Mouse (Mus musculus) stomach, embryonic 15.5 days (tissue): ENCODE data around the gene Golga4. TPM values are rescaled to one million over a fixed set of nuclear protein-coding genes. Genes with fewer than 3 reads are reported as not detected.

Source experiments
- ATAC-seq: fragments of 200-750 bp; cut with Nextera tagmentation; 2 replicates; pipeline ENCODE4 v1.8.0; 2017; ENCODE audit warnings: low read depth, moderate number of reproducible peaks, moderate TSS enrichment; ENCODE audit not compliant: insufficient read depth, low FRiP score
- H3K27ac ChIP-seq: fragments of 300-500 bp; sonication (generic); 2 replicates; pipeline ENCODE4 v1.5.1; 2015; ENCODE audit warnings: mild to moderate bottlenecking, inconsistent platforms
- H3K27me3 ChIP-seq: fragments of 300-500 bp; sonication (generic); replicated peaks from 2 replicates; pipeline ENCODE4 v1.6.1; 2015; ENCODE audit warnings: inconsistent platforms
- H3K36me3 ChIP-seq: fragments of 300-500 bp; sonication (generic); 2 replicates; pipeline ENCODE4 v1.6.1; 2015; ENCODE audit warnings: inconsistent platforms
- H3K4me1 ChIP-seq: fragments of 300-500 bp; sonication (generic); 2 replicates; pipeline ENCODE4 v1.6.1; 2015; ENCODE audit warnings: inconsistent platforms
- H3K4me2 ChIP-seq: fragments of 300-500 bp; sonication (generic); 2 replicates; pipeline ENCODE4 v1.6.1; 2015; ENCODE audit warnings: mild to moderate bottlenecking, inconsistent platforms
- H3K4me3 ChIP-seq: fragments of 300-500 bp; sonication (generic); replicated peaks from 2 replicates; pipeline ENCODE4 v1.5.1; 2015; ENCODE audit warnings: inconsistent platforms
- H3K9ac ChIP-seq: fragments of 300-500 bp; sonication (generic); 2 replicates; pipeline ENCODE4 v1.6.1; 2015; ENCODE audit warnings: inconsistent platforms
- H3K9me3 ChIP-seq: fragments of 300-500 bp; sonication (generic); 2 replicates; pipeline ENCODE4 v1.6.1; 2016; ENCODE audit warnings: inconsistent platforms
- WGBS: fragments of 180-500 bp; shearing (Covaris S2); methylation state at CpG from one replicate; pipeline ENCODE4 v1.1.7; 2015; 5-methylcytosine and 5-hydroxymethylcytosine counted together
- polyA plus RNA-seq: library from polyadenylated mRNA; unstranded; fragments of >200 nt; fragmentation: Nextera tagmentation; extraction: Ambion mirVana; gene quantifications from 2 replicates; pipeline ENCODE4 v1.2.1, GENCODE M21; 2015

Gene Golga4
- polyA plus RNA-seq, 1 experiment from 2014 or later: 54.6 TPM

DNA sequence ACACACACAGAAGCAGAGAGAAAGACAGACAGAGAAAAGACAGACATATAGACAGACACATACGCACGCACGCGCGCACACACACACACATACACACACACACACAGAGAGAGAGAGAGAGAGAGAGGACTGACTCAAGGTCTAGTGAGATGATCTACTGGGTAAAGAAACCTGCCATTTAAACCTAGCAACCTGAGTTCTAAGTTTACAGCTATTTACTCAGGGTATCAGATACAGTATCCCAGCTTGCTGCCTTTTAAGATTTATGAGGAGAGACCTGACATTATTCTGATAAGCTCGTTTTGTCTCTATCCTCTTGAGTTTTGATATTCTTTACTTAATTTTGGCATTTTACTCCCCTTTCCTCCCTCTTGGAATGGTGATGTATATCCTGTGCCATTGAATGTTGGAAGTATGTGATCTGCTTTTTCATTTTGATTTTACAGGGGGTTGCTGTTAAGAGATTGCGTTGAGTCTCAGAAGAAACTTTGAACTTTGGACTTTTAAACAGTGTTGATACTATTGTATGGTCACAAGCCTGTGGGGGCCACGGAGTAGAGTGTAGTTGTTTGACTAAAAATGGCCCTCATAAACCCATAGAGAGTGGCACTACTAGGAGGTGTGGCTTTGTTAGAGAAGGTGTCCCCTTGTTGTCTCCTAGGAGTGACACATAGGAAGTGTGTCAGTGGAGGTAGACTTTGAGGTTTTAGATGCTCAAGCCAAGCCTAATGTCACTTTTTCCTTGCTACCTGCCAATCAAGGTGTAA is 13.0 kb upstream of the Golga4 start:
- WGBS: 79% methylated on average over 8 of the region's 8 CpGs
- H3K27me3 ChIP-seq: peaks cover 5% of the 10 kb centered on the region
- no peak for ATAC-seq
- H3K36me3 ChIP-seq: no peaks in the 10 kb centered on the region
- H3K4me1 ChIP-seq: peaks cover 7% of the 10 kb centered on the region
- no peak overlapping the region for H3K27ac ChIP-seq
- H3K4me2 ChIP-seq: no peak overlapping the region
- H3K9me3 ChIP-seq: no peaks in the 10 kb centered on the region
- H3K4me3 ChIP-seq: no peak overlapping the region
- H3K9ac ChIP-seq: no peak overlapping the region

DNA sequence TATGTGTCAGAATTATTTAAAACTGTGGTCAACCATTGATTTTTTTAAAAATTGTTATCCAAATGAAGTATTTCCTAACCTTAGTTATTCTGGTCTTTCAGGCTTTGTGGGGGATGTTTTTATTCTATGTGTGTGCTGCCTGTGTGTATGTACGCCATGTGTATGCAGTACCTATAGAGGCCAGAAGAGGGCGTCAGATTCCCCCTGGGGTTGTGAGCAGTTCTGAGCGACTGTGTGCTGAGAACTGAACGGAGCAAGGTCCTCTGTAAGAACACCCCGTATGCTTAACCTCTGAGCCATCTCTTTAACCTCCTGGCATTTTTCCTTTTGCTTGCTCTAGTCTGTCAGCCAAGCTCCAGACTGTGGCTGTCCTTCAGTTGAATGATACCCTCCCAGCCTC is 12.0 kb upstream of the Golga4 start:
- Histone ChIP-seq H3K27me3 (peaks cover 3% of the 10 kb centered on the region; the same call in 1 of the 2 replicates), H3K4me1 (peaks cover under 1% of the 10 kb centered on the region; the same call in 1 of the 2 replicates), H3K9ac (no peak overlapping the region), H3K36me3 (no peaks in the 10 kb centered on the region), H3K4me3 (no peak overlapping the region), H3K4me2 (no peak overlapping the region), H3K27ac (no peak overlapping the region), H3K9me3 (no peaks in the 10 kb centered on the region)
- ATAC-seq: no peak
- 90% methylated on average over 5 of the region's 5 CpGs for WGBS

- no peaks in the 10 kb centered on the region; the same call in 1 of the 2 replicates for H3K27me3 ChIP-seq
- WGBS: 87% methylated on average over 3 of the region's 3 CpGs
Observed at GRCm38 (mm10) chr9:118495933-118496332, 10.1 kb upstream of the Golga4 start.

DNA sequence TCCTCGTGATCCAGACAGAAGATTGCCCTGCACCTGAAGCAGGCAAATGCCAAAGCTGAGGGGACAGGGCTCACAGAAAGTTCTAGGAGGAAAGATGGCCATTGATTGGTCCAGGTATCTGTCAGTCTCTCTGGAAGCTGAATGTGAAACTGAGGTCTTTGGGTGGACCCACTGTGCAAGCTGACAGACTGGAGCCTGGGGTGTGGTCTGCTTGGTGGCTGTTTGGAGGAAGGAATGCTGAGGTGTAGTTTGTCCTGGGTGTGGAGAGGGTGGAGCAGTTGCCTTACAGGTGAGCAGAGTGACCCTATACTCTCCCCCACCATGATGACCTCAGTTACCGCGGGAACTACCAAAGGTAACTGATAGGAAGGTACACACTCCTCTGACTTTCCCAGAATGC is 9.1 kb upstream of the Golga4 start:
- 67% methylated on average over 3 of the region's 3 CpGs for WGBS
- no peaks in the 10 kb centered on the region for H3K27me3 ChIP-seq
- H3K4me2 ChIP-seq: no peak overlapping the region
- H3K36me3 ChIP-seq: no peaks in the 10 kb centered on the region
- ATAC-seq: peak; percentile 90
- peak overlapping the region; percentile 11; the same call in 1 of the 2 replicates for H3K27ac ChIP-seq
- no peak overlapping the region for H3K4me3 ChIP-seq
- H3K9ac ChIP-seq: no peak overlapping the region
- no peaks in the 10 kb centered on the region for H3K9me3 ChIP-seq
- H3K4me1 ChIP-seq: no peaks in the 10 kb centered on the region

More at GRCm38 (mm10) chr9:118495933-118496332, 10.1 kb upstream of the Golga4 start:
- H3K4me3 ChIP-seq: no peak overlapping the region
- no peak overlapping the region for H3K4me2 ChIP-seq
- H3K27ac ChIP-seq: no peak overlapping the region
- no peak overlapping the region for H3K9ac ChIP-seq
- H3K4me1 ChIP-seq: no peaks in the 10 kb centered on the region
- no peak for ATAC-seq
- H3K9me3 ChIP-seq: no peaks in the 10 kb centered on the region
- H3K36me3 ChIP-seq: no peaks in the 10 kb centered on the region

GRCm38 (mm10) chr9:118498061-118498460 is 8.0 kb upstream of the Golga4 start:
- no peak overlapping the region for H3K4me3 ChIP-seq
- H3K9me3 ChIP-seq: no peaks in the 10 kb centered on the region
- no peaks in the 10 kb centered on the region for H3K27me3 ChIP-seq
- WGBS: 62% methylated on average over 7 of the region's 7 CpGs
- H3K4me1 ChIP-seq: no peaks in the 10 kb centered on the region
- H3K27ac ChIP-seq: no peak overlapping the region
- no peak for ATAC-seq
- H3K36me3 ChIP-seq: no peaks in the 10 kb centered on the region
- H3K9ac ChIP-seq: no peak overlapping the region
- H3K4me2 ChIP-seq: no peak overlapping the region

DNA sequence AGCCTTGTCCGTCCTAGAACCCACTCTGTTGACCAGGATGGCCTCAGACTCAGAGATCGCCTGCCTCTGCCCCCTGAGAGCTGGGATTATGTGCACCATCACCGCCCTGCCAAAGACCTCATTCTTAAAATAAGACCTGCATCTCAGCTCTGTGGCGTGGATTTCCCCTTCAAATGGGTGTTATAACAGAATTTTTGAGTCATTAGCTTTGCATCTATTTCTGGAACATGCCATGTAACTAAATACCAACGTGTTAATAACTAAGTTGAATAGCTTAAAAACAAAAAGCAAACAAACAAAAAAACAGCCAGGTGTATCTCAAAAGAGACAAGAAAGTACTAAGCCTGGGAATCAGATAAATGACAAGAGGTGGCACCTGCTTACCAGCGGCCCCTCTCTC is 5.1 kb upstream of the Golga4 start:
- Histone ChIP-seq H3K27ac (no peak overlapping the region), H3K36me3 (no peaks in the 10 kb centered on the region), H3K9me3 (no peaks in the 10 kb centered on the region), H3K27me3 (no peaks in the 10 kb centered on the region), H3K4me3 (no peak overlapping the region), H3K4me1 (no peaks in the 10 kb centered on the region), H3K4me2 (no peak overlapping the region), H3K9ac (no peak overlapping the region)
- no peak for ATAC-seq
- WGBS: 78% methylated on average over 6 of the region's 6 CpGs

GRCm38 (mm10) chr9:118504656-118505055 is 1.4 kb upstream of the Golga4 start:
- no peaks in the 10 kb centered on the region for H3K9me3 ChIP-seq
- no peak overlapping the region for H3K9ac ChIP-seq
- H3K4me2 ChIP-seq: no peak overlapping the region
- H3K4me3 ChIP-seq: no peak overlapping the region
- no peak for ATAC-seq
- H3K4me1 ChIP-seq: peaks cover 14% of the 10 kb centered on the region
- no peaks in the 10 kb centered on the region for H3K27me3 ChIP-seq
- H3K36me3 ChIP-seq: no peaks in the 10 kb centered on the region
- WGBS: 78% methylated on average over 3 of the region's 3 CpGs
- H3K27ac ChIP-seq: no peak overlapping the region

DNA sequence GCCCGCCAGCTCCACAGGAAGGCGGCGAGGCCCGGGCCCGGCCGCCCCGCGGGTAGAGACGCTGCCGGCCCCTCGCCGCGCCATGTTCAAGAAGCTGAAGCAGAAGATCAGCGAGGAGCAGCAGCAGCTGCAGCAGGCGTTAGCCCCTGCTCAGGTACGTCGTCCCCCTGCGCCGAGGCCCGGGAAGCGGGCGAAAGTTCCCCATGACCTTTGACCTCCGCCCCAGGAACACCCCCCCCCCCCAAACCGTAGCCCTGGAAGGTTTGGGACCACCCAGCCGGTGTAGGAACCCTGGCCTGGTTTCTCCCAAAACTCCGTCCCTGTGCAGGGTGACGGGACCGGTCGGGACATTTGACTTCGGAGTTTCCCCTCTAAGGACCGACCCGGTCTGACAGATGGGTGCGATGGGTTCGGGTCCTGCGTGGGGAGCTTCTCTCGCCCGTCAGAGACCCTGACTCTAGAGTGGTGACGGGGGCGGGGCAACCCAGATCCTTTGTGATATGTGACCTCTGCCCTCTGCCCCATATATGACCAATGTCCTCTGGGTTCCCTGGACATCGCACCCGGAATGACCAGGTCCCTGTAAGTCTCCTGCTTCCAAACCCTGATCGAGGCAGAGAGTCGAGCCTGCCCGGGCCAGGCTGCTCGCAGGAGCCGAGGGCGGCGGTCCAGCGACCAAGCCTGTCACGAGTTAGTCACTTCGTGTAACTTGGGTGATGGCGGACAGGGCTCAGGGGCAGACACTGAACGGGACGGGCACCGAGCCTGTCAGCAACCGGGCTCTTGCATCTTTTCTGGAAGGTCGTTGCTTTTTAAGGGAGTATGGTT is 551 bp downstream of the Golga4 start:
- Histone ChIP-seq H3K4me1 (peaks cover 19% of the 10 kb centered on the region), H3K27me3 (no peaks in the 10 kb centered on the region), H3K9ac (peak overlapping the region; percentile 78), H3K36me3 (no peaks in the 10 kb centered on the region), H3K4me2 (peak overlapping the region; percentile 89), H3K4me3 (peak overlapping the region; percentile 93), H3K9me3 (no peaks in the 10 kb centered on the region), H3K27ac (peak overlapping the region; percentile 76; the same call in 1 of the 2 replicates)
- peak; percentile 40 for ATAC-seq
- under 1% methylated on average over 57 of the region's 57 CpGs for WGBS

DNA sequence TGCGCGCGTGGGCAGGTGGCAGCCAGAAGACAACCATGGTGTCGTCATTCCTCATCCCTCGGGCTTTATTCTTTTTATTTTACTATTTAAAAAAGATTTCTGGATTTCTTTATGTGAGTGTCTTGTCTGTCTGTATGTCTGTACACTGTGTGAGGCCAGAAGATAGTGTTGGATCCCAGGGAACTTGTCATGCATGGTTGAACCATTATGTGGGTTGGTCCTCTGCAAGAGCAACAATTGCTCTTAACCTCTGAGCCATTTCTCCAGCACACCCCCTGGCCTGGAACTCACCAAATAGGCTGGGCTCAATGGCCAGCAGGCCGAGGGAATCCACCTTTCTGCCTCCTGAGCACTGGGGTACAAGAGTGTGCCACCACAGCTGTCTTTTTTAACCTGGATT is 1.5 kb downstream of the Golga4 start:
- no peak overlapping the region for H3K27ac ChIP-seq
- peak overlapping the region; percentile 93 for H3K4me3 ChIP-seq
- H3K9ac ChIP-seq: no peak overlapping the region
- H3K27me3 ChIP-seq: no peaks in the 10 kb centered on the region
- H3K4me2 ChIP-seq: peak overlapping the region; percentile 89
- no peaks in the 10 kb centered on the region for H3K36me3 ChIP-seq
- 75% methylated on average over 6 of the region's 6 CpGs for WGBS
- H3K9me3 ChIP-seq: no peaks in the 10 kb centered on the region
- no peak for ATAC-seq
- H3K4me1 ChIP-seq: peaks cover 22% of the 10 kb centered on the region

- no peaks in the 10 kb centered on the region for H3K36me3 ChIP-seq
- H3K4me2 ChIP-seq: no peak overlapping the region
- no peaks in the 10 kb centered on the region for H3K9me3 ChIP-seq
- peaks cover 22% of the 10 kb centered on the region for H3K4me1 ChIP-seq
- no peak overlapping the region for H3K4me3 ChIP-seq
- H3K27ac ChIP-seq: no peak overlapping the region
- no peak for ATAC-seq
- H3K27me3 ChIP-seq: no peaks in the 10 kb centered on the region
- H3K9ac ChIP-seq: no peak overlapping the region
- 86% methylated on average over 7 of the region's 7 CpGs for WGBS
Observed at GRCm38 (mm10) chr9:118508601-118509000, 2.5 kb downstream of the Golga4 start.

- no peak overlapping the region for H3K4me3 ChIP-seq
- peak overlapping the region; percentile 16 for H3K27ac ChIP-seq
- no peak overlapping the region for H3K4me2 ChIP-seq
- H3K4me1 ChIP-seq: peaks cover 22% of the 10 kb centered on the region
- H3K27me3 ChIP-seq: no peaks in the 10 kb centered on the region
- 68% methylated on average over 15 of the region's 15 CpGs for WGBS
- ATAC-seq: no peak
- H3K36me3 ChIP-seq: 0 out of 2 replicates have a peak, but pooled peaks cover 9% of the 10 kb centered on the region
- no peaks in the 10 kb centered on the region for H3K9me3 ChIP-seq
- no peak overlapping the region for H3K9ac ChIP-seq
Observed at GRCm38 (mm10) chr9:118510941-118511690, 5.0 kb downstream of the Golga4 start.
